Mouse (Mus musculus) embryo, embryonic 10 days (tissue): ENCODE data around the gene Dock1.
A peak's percentile ranks its signal among the peaks of the same experiment; 100 is the strongest.

ENCODE experiments used
- DNase-seq: peaks from one replicate; pipeline ENCODE4 v3.0.0-alpha.2; 2015; ENCODE audit warnings: low spot score

Gene Dock1

GRCm38 (mm10) chr7:134670312-134671002 lies at the start of gene Dock1:
Gene Dock1 (plus strand): TSS chr7:134670654.
- DNase-seq, result peak; percentile 84

DNA sequence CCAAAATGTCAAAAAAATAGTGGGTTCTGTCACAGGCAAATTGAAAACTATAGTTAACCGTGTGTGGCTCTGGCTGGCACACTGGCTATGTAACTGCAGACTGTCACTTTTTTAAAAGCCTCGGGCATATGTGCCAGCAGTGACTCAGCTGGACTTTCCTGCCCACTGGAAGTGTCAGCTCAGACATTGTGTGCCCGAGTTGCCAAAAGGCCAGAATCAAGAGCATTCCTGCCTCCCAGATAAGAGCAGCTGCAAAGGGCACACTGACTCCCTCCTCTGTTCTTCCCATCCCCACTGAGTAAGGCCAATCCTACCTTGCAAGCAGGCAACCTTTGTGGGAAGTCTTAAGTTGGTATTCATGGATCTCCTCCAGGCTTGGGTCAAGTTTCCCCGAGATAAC lies 42.5 kb upstream of the Dock1 start:
- DNase-seq, result no peak

GRCm38 (mm10) chr7:134650246-134650830 lies 20.1 kb upstream of the Dock1 start:
- no peak for DNase-seq

- DNase-seq, result no peak
Observed at GRCm38 (mm10) chr7:134651071-134651470, 19.4 kb upstream of the Dock1 start.

DNA sequence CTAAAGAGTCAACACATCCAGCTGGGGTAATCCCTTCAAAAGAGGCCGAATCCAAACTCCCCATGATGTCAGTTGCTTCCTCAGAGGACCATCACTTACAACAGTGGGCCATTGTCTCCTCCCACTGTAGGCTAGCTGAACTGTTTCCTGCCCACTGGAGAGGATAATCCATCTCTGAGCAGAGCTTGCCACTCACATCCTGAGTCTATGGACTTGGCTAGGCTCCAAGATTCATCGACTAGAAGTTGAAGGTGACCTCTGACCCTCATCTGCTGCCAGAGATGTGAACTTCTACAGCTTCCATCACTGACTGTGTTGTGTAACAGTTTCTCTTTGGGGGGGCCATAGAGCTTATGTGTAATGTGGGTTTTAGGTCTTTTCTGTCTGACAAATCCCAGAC lies 7.2 kb upstream of the Dock1 start:
- peak; percentile 58 for DNase-seq

DNA sequence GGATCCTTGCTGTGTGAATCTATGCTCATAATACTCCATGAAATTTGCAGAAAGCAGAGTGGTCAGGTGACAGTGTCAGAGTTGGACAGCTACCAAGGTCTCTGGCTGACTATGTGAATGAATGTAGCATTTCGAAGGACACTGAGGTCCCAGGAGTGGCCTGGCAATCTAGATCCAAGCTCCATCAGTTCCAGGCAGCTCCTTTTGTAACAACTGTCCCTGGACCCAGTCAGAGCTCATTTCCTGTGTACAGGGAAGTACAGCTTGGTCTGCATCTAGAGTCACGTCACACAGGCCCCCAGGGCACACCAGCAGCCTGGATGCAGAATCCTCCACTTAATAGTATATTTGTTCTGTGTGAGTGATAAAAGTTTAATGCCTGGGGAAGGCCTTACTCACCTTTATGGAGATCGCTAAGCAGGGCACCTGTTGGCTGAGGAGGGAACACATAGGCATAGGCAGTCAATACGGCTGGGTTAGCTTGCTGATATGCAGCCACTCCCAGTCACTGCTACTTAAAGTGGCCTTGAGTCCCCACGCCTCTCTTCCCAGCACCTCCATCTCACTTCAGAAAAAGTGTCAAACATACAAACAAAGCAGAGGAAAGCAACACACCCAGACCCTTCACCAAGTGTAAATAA lies 4.7 kb upstream of the Dock1 start:
- no peak for DNase-seq

GRCm38 (mm10) chr7:134667271-134667702 lies 3.2 kb upstream of the Dock1 start:
- DNase-seq, result no peak

GRCm38 (mm10) chr7:134669474-134670311 lies 761 bp upstream of the Dock1 start:
- no peak for DNase-seq

DNA sequence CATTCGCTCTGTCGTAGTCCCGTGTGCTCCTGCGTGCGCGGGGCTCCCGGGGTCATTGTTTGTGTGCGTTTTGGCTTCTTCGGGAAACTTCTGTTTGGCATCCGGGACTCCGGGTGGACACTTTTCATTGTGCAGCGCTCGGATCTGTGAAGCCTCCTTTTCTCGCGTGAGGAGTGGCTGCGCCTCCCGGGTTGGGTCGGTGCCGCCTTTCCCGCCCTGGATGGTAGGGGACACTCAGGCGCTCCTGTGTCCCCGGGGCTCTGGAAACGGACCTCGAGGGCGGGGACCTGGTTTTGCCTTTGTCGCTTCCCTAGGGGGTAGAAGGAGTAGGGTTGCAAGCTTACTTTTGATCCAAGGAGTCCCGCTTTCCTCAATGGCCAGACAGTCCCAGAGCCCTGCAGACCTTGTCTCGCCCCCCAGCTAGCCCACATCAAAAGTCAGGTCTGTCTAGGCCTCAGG lies 578 bp downstream of the Dock1 start:
- peak; percentile 50 for DNase-seq

DNA sequence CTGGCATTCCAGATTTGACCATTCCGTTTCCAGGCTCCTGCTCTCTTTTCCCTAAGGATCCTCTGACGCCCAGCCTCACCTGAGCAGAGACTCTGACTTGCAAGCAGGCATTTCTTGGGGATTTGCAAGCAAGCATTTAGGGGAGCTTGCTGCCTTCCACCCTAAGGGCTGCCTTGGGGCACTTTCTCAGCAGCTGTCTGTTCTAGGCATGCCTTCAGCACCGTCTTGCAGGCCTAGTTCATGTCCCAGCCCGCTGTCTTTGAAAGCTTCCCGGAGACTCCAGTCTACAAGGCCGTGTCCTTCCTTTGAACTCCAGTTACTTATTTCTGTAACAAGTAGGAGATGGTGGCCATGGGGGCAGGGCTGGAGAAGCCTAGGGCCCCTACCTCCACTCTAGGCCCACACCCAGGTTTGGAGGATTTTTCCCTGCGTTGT lies 1.0 kb downstream of the Dock1 start:
- DNase-seq, result peak; percentile 39

GRCm38 (mm10) chr7:134673135-134673534 lies 2.7 kb downstream of the Dock1 start:
- DNase-seq, result no peak

GRCm38 (mm10) chr7:134673952-134674351 lies 3.5 kb downstream of the Dock1 start:
- no peak for DNase-seq

DNA sequence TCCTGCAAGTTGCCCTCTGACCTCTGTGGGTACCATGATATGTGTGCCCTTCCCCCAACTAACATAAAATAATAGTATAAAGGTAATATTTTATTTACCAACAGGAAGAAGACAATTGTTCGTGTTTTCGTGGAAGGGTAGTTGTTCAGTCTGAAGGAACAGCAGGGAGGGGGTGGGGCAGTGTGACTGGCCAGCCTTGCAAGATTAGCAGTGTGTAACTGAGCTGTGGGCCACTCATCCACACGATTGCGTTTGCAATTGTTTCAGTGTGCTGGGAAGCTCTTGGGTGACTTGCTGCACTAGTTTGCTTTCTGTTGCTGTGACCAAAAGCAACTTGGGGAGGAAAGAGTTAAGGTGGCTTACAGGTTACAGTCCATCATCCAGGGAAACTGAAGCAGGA lies 7.4 kb downstream of the Dock1 start:
- DNase-seq, result no peak

GRCm38 (mm10) chr7:134679314-134680158 lies 9.1 kb downstream of the Dock1 start:
- peak; percentile 16 for DNase-seq

DNA sequence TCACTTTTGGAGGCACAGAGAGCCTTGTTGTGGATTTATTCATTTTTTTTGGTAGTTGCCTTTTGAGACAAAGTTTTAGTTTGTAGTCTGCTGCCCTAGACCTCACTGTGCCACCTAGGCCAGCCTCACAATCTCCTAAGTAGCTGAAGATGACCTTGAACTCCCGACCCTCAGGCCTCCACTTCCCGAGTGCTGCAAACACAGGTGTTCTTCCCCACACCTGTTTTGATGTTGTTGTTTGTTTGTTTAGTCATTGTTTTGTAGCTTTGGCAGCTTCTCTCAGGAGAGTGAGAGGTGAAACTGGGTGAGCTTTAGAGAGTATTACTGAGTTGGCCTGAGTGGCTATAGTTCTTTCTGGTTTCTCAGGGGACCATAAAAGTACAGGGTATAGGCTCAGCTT lies 9.7 kb downstream of the Dock1 start:
- DNase-seq, result no peak

DNA sequence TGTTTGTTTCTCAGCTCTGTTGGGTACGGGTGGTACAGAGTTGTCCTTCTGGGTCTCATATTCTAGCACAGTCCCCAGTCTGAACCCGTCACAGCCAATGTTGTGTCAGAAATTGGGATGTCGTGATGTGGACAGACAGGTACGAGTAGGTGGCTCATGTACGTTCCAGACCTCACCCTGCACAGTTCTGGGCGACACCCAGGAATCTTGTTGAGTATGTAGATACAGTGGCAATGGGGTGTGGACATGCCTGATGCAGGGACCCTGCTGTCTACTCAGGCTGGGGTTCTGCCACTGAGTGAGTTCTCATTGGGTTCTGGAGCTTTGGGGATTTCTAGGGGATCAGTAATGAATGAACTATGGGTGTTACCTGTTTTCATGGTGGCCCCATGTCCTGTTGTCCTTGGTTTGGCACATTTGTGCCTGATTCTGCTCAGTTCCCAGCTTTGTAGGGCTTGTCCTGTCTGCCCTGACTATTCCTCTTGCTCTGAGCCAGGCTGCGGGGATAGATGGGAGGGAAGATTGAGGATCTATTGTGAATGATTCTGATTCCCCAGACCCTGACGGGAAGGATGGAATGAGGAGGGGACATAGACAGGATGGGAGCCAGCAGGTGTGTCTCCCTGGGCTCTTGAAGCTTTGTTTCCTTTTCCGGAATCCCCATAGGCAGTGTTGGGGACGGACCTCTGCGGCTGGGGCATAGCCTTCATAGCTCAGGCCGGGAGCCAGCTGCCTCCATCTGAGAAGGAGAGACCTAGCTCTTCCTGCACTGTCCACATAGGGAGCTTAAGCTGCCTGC lies 11.5 kb downstream of the Dock1 start:
- DNase-seq, result no peak

- peak; percentile 18 for DNase-seq
Observed at GRCm38 (mm10) chr7:134688332-134688731, 17.9 kb downstream of the Dock1 start.

DNA sequence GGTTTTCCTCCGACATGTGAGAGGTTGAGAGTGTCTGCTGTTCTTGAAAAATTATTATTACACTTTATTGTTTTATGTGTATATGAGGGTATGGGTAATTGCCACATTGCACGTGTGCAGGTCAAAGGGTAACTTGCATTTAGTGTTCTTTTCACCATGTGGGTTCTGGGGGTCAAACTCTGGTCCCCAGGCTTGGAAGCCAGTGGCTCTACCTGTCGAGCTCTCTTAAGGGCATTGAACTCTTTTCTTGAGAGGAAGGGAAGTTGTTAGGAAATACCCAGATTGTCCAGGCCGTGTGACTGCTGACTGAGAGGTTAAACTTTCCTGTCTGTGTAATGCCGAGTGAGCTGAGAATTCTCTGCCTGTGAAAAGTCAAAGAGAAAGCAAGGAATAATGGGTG lies 19.7 kb downstream of the Dock1 start:
- no peak for DNase-seq

DNA sequence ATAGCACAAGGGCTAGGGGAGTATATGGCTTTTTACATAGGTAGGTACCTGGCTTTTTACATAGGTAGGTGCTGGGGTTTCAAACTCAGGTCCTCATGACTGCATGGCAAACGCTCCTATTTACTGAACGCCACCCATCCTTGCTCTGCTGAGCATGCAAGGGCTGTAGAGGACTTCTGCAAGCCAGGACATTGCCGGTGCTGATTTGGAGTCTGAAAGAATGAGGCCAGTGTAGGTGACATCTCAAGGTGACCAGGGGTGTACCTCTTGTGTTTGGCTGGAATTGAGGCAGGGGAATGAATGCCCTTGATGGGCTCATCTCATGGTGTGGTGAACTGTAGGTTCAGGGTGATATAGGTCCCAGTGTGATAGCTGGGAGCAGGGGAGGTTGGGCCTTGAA lies 20.4 kb downstream of the Dock1 start:
- DNase-seq, result no peak

GRCm38 (mm10) chr7:134693325-134693724 lies 22.9 kb downstream of the Dock1 start:
- no peak for DNase-seq

GRCm38 (mm10) chr7:134695431-134695830 lies 25.0 kb downstream of the Dock1 start:
- no peak for DNase-seq
